Mouse (Mus musculus) heart, embryonic 15.5 days (tissue): ENCODE data around the gene Optc. TPM values are rescaled to one million over a fixed set of nuclear protein-coding genes. Genes with fewer than 3 reads are reported as not detected.

ENCODE experiments used
- ATAC-seq: fragments of 200-750 bp; cut with Nextera tagmentation; replicated peaks from 2 replicates; pipeline ENCODE4 v1.8.0; 2017; ENCODE audit warnings: low read depth, moderate TSS enrichment; ENCODE audit not compliant: insufficient number of reproducible peaks, insufficient read depth, low FRiP score
- H3K27ac ChIP-seq: fragments of 300-500 bp; sonication (generic); 2 replicates; pipeline ENCODE4 v1.5.1; 2015; ENCODE audit warnings: mild to moderate bottlenecking, inconsistent platforms
- H3K27me3 ChIP-seq: fragments of 300-500 bp; sonication (generic); 2 replicates; pipeline ENCODE4 v1.6.1; 2015; ENCODE audit warnings: inconsistent platforms
- H3K36me3 ChIP-seq: fragments of 300-500 bp; sonication (generic); 2 replicates; pipeline ENCODE4 v1.6.1; 2015; ENCODE audit warnings: mild to moderate bottlenecking, inconsistent platforms
- H3K4me1 ChIP-seq: fragments of 300-500 bp; sonication (generic); replicated peaks from 2 replicates; pipeline ENCODE4 v1.6.1; 2015; ENCODE audit warnings: inconsistent platforms
- H3K4me2 ChIP-seq: fragments of 300-500 bp; sonication (generic); 2 replicates; pipeline ENCODE4 v1.6.1; 2015; ENCODE audit warnings: inconsistent platforms, mild to moderate bottlenecking, moderate library complexity
- H3K4me3 ChIP-seq: fragments of 300-500 bp; sonication (generic); 2 replicates; pipeline ENCODE4 v1.5.1; 2015; ENCODE audit warnings: mild to moderate bottlenecking, inconsistent platforms
- H3K9ac ChIP-seq: fragments of 300-500 bp; sonication (generic); 2 replicates; pipeline ENCODE4 v1.6.1; 2015; ENCODE audit warnings: mild to moderate bottlenecking, inconsistent platforms
- H3K9me3 ChIP-seq: fragments of 300-500 bp; sonication (generic); replicated peaks from 2 replicates; pipeline ENCODE4 v1.6.1; 2016; ENCODE audit warnings: inconsistent platforms
- WGBS: fragments of 180-500 bp; shearing (Covaris S2); methylation state at CpG from one replicate; pipeline ENCODE4 v1.1.7; 2015; ENCODE audit warnings: mixed read lengths; 5-methylcytosine and 5-hydroxymethylcytosine counted together
- polyA plus RNA-seq: library from polyadenylated mRNA; unstranded; fragments of >200 nt; fragmentation: Nextera tagmentation; extraction: Ambion mirVana; gene quantifications from 2 replicates; pipeline ENCODE4 v1.2.1, GENCODE M21; 2015

Gene Optc
- polyA plus RNA-seq, result 0.18 and 0.36 TPM in 2 replicates

DNA sequence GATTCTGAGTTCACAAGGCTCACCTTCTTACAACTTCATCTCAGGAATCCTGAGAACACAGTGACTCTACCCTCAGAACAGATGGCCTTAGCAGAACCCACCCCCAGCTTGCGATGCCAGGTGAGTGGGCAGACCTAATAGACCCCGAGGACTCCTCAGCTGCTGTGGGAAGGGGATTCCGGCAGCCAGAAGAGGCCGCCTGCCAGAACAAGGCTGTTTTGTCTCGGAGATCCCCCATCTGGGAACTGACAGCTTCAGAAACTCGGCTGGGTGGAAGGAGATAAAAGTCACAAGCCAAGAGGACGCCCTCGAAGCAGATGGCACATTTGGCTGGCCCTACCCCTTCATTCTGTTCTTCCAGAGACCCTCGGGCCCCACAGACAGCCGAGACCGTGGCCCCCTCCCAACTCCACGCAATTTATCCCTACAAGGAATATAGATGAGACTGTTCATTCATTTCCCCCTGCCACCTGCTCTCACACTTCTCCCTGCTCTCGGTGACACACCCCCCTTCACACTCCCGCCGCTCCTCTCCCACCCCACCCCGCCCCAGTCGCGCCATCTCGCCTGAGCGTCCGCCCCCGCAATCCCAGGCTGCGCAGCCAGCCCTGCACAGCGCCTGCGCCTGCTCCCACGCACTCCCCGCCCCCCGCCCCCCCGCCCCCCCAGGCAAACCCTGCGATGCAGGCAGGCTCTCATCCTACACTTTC lies at the start of gene Optc:
TSS of gene Optc (minus strand) at position 51 of the 710 bp plus-strand sequence.
- Histone ChIP-seq H3K4me1 (peaks cover 21% of the 10 kb centered on the region), H3K27me3 (peaks cover 17% of the 10 kb centered on the region; the same call in 1 of the 2 replicates), H3K36me3 (no peaks in the 10 kb centered on the region), H3K4me2 (peak within 1 kb of the TSS; percentile 93), H3K9me3 (no peaks in the 10 kb centered on the region), H3K4me3 (peak within 1 kb of the TSS; percentile 51), H3K9ac (peak within 1 kb of the TSS; percentile 65), H3K27ac (peak within 1 kb of the TSS; percentile 73)
- peak; percentile 59 for ATAC-seq
- WGBS, result 4% methylated on average over 30 of the region's 30 CpGs

DNA sequence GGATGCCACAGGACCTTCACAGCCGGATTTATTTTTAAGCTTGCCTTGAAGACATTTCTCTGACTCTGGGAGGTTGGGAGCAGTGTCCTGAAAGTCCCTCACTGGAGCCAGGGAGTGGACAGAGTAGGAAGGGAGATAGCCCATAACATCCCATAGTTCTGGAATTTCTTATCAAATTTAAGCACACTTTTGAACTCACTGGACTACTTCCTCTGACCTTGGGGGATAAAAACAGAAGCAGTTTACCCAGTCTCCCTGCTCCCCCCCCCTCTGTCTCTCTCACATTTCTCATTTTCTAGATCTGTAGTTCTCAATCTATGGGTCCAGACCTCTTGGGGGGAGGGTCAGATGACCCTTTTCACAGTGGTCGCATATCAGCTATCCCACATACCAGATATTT lies 46.2 kb upstream of the Optc start:
- ATAC-seq, result 0 out of 2 replicates have a peak, but pooled peaks have one; percentile 35

GRCm38 (mm10) chr1:133953261-133953742 lies 45.5 kb upstream of the Optc start:
- no peak overlapping the region for H3K9ac ChIP-seq
- no peaks in the 10 kb centered on the region for H3K27me3 ChIP-seq
- H3K4me2 ChIP-seq, result no peak overlapping the region
- peaks cover 22% of the 10 kb centered on the region for H3K4me1 ChIP-seq
- WGBS, result 53% methylated on average over 9 of the region's 9 CpGs
- H3K4me3 ChIP-seq, result no peak overlapping the region
- ATAC-seq, result no peak
- H3K9me3 ChIP-seq, result no peaks in the 10 kb centered on the region
- no peak overlapping the region for H3K27ac ChIP-seq
- H3K36me3 ChIP-seq, result no peaks in the 10 kb centered on the region

More for the DNA sequence above, 46.2 kb upstream of the Optc start:
- 26% methylated on average over 2 of the region's 2 CpGs for WGBS
- no peaks in the 10 kb centered on the region for H3K36me3 ChIP-seq
- H3K4me3 ChIP-seq, result no peak overlapping the region
- H3K4me1 ChIP-seq, result peaks cover 22% of the 10 kb centered on the region
- H3K4me2 ChIP-seq, result no peak overlapping the region
- no peaks in the 10 kb centered on the region for H3K9me3 ChIP-seq
- no peaks in the 10 kb centered on the region for H3K27me3 ChIP-seq
- no peak overlapping the region for H3K9ac ChIP-seq
- 0 out of 2 replicates have a peak overlapping the region, but pooled peaks have one; percentile 16 for H3K27ac ChIP-seq

DNA sequence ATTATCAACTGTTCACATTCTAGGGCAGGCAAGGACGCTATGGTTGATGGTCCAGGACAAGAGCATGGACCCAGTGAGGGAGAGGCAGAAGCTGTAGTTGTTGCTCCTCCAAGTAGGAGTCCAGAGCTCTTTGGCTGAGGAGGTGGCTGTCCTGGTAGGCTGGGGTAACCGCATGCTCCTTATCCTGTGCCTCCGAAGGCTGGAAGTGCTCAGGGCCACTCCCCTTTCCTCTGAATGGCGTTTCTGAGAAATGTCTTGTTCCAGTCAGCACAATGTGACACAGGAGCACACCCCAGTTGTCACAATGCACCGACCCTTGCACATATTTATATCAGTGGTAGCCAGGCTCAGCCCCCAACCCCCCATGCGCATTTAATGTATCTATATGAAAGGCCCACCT lies 43.8 kb upstream of the Optc start:
- no peak overlapping the region for H3K9ac ChIP-seq
- H3K4me1 ChIP-seq, result peaks cover 22% of the 10 kb centered on the region
- WGBS, result 49% methylated on average over 6 of the region's 6 CpGs
- H3K36me3 ChIP-seq, result no peaks in the 10 kb centered on the region
- no peak overlapping the region for H3K27ac ChIP-seq
- H3K27me3 ChIP-seq, result no peaks in the 10 kb centered on the region
- no peak overlapping the region for H3K4me3 ChIP-seq
- H3K4me2 ChIP-seq, result no peak overlapping the region
- no peaks in the 10 kb centered on the region for H3K9me3 ChIP-seq
- no peak for ATAC-seq

- no peaks in the 10 kb centered on the region for H3K27me3 ChIP-seq
- no peak overlapping the region for H3K27ac ChIP-seq
- no peaks in the 10 kb centered on the region for H3K9me3 ChIP-seq
- no peaks in the 10 kb centered on the region for H3K36me3 ChIP-seq
- no peak overlapping the region for H3K4me3 ChIP-seq
- whole genome bisulfite sequencing, result 50% methylated on average over 7 of the region's 7 CpGs
- no peak overlapping the region for H3K9ac ChIP-seq
- H3K4me1 ChIP-seq, result peaks cover 22% of the 10 kb centered on the region
- H3K4me2 ChIP-seq, result no peak overlapping the region
- ATAC-seq, result no peak
These were observed 42.4 kb upstream of the Optc start for GRCm38 (mm10) chr1:133950061-133950782.

DNA sequence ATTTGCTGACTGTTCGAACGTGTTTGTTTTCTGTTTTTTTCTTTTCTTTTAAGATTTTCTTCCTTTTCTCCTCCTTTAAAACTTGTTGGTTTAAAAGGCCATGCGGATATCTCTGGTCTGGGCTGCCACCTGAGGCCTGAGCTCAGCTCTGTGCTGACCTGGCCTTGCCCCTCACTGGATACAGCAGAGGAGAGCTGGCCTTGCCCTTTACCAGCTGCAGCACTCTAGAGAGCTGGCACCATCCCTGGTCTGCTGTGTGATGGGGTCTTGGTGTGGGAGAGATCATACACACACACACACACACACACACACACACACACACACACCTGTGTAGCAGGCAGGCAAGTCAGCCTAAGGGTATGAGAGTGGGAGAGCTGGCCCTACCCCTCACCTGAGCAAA lies 37.3 kb upstream of the Optc start:
- no peaks in the 10 kb centered on the region for H3K27me3 ChIP-seq
- H3K36me3 ChIP-seq, result no peaks in the 10 kb centered on the region
- no peak overlapping the region for H3K27ac ChIP-seq
- ATAC-seq, result no peak
- no peak overlapping the region for H3K4me3 ChIP-seq
- H3K9me3 ChIP-seq, result no peaks in the 10 kb centered on the region
- H3K4me1 ChIP-seq, result peaks cover under 1% of the 10 kb centered on the region; the same call in 1 of the 2 replicates
- no peak overlapping the region for H3K4me2 ChIP-seq
- WGBS, result 85% methylated on average over 3 of the region's 3 CpGs
- no peak overlapping the region for H3K9ac ChIP-seq

DNA sequence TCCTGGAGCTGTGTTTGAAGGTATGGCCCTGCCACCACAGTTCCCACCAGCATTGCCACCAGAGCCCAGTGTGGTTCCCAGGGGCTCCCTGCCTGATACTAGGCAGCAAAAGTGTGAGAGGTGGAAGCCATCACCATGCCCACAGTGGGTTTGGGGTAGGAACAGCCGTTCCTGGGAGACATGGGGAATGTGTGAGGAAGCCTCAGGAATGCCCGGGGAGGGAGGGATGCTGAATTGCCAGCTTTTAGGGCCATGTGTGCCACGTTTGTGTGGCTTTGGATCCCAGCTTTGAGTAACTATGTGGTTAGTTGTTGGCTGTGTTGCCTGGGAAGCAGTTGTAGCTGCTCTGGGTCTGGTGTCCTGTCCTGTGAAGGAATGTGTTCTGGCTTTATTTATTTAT lies 34.1 kb upstream of the Optc start:
- Histone ChIP-seq H3K4me2 (no peak overlapping the region), H3K27ac (no peak overlapping the region), H3K4me1 (no peaks in the 10 kb centered on the region), H3K9me3 (no peaks in the 10 kb centered on the region), H3K9ac (no peak overlapping the region), H3K27me3 (no peaks in the 10 kb centered on the region), H3K36me3 (no peaks in the 10 kb centered on the region), H3K4me3 (no peak overlapping the region)
- 79% methylated on average over 3 of the region's 3 CpGs for WGBS
- ATAC-seq, result no peak

DNA sequence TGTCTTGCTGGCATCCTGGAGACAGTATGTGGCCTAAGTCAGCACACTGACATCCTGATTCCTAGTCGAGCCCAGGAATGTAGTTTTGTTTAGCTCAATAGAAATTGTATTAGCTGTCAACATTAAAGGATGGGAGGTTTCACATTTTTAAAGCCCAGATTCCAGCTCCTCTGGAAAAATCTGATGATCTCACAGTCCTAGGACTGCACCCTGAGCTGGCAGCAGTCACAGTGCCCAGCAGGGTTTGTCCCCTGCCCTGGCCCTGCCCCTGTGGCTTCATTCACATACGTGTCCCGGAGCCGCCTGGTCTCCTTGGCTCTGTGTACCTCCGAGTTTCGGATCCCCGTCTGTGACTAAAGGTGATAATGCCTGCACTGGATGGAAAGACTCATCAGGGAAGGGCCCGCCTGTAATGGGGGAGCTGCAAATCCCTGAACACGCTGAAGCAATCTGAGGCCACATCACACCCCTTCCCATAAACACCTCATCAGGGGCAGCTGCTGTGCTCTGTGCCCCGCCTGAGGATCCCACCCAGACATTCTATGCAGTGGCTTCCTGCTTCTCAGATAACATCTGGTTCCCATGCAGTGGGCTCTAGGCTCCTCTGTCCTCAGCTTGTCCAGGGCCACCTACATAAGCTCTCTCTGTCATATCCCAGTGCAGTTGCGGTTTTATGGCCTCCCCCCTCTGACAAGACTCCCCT lies 33.5 kb upstream of the Optc start:
- Histone ChIP-seq H3K27ac (no peak overlapping the region), H3K27me3 (no peaks in the 10 kb centered on the region), H3K4me1 (no peaks in the 10 kb centered on the region), H3K4me2 (no peak overlapping the region), H3K9ac (no peak overlapping the region), H3K9me3 (no peaks in the 10 kb centered on the region), H3K4me3 (no peak overlapping the region), H3K36me3 (no peaks in the 10 kb centered on the region)
- WGBS, result 55% methylated on average over 11 of the region's 11 CpGs
- no peak for ATAC-seq

- H3K36me3 ChIP-seq, result no peaks in the 10 kb centered on the region
- H3K4me2 ChIP-seq, result no peak overlapping the region
- no peak overlapping the region for H3K4me3 ChIP-seq
- H3K27me3 ChIP-seq, result no peaks in the 10 kb centered on the region
- H3K4me1 ChIP-seq, result no peaks in the 10 kb centered on the region
- H3K9ac ChIP-seq, result no peak overlapping the region
- no peak overlapping the region for H3K27ac ChIP-seq
- no peaks in the 10 kb centered on the region for H3K9me3 ChIP-seq
- no peak for ATAC-seq
- 82% methylated on average over 3 of the region's 3 CpGs for WGBS
These were observed 32.8 kb upstream of the Optc start for GRCm38 (mm10) chr1:133940481-133941092.

GRCm38 (mm10) chr1:133939708-133940107 lies 31.9 kb upstream of the Optc start:
- Histone ChIP-seq H3K27me3 (no peaks in the 10 kb centered on the region), H3K27ac (no peak overlapping the region), H3K4me1 (0 out of 2 replicates have a peak, but pooled peaks cover 2% of the 10 kb centered on the region), H3K4me3 (no peak overlapping the region), H3K4me2 (no peak overlapping the region), H3K9ac (no peak overlapping the region), H3K36me3 (no peaks in the 10 kb centered on the region), H3K9me3 (no peaks in the 10 kb centered on the region)
- WGBS, result 86% methylated on average over 8 of the region's 8 CpGs
- ATAC-seq, result no peak

- Histone ChIP-seq H3K4me3 (no peak overlapping the region), H3K9ac (no peak overlapping the region), H3K36me3 (no peaks in the 10 kb centered on the region), H3K4me1 (peaks cover 12% of the 10 kb centered on the region), H3K27me3 (no peaks in the 10 kb centered on the region), H3K4me2 (no peak overlapping the region), H3K9me3 (no peaks in the 10 kb centered on the region), H3K27ac (no peak overlapping the region)
- no peak for ATAC-seq
- WGBS, result 88% methylated on average over 3 of the region's 3 CpGs
These were observed 28.4 kb upstream of the Optc start for GRCm38 (mm10) chr1:133936169-133936568.
